Mouse (Mus musculus) left cerebral cortex, adult 2 months (tissue): Measurements from ENCODE around the gene Limk2. TPM values are rescaled to one million over a fixed set of nuclear protein-coding genes. Genes with fewer than 3 reads are reported as not detected.

ENCODE experiments used
- DNase-seq, 2 experiments: peaks; one replicate each; pipeline ENCODE4 v3.0.0; 2021 to 2022; ENCODE audit warnings: low spot score in 2 of 2, mixed read lengths in 1 of 2; ENCODE audit errors: extremely low spot score in 1 of 2
- H3K27ac ChIP-seq: fragments of 200-600 bp; 2 replicates; pipeline ENCODE4 v1.8.1; 2022
- H3K4me3 ChIP-seq: fragments of 200-600 bp; 2 replicates; pipeline ENCODE4 v1.8.1; 2022
- CTCF ChIP-seq: fragments of 200-600 bp; IDR thresholded peaks from 2 replicates; pipeline ENCODE4 v1.8.1; 2022; ENCODE audit warnings: antibody characterized with exemption, mild to moderate bottlenecking, moderate library complexity
- intact Hi-C: fragments of 180-260 bp; cut with DNase I; formaldehyde crosslinking; loops from one replicate; pipeline ENCODE4 v1.15.1; 2025
- total RNA-seq, 2 experiments: library from RNA; stranded (reverse); gene quantifications; 2 replicates each; pipeline ENCODE4 v1.2.3; 2021

Limk2 gene
- total RNA-seq, 2 experiments from 2014 or later: 97.5 to 109 TPM

DNA sequence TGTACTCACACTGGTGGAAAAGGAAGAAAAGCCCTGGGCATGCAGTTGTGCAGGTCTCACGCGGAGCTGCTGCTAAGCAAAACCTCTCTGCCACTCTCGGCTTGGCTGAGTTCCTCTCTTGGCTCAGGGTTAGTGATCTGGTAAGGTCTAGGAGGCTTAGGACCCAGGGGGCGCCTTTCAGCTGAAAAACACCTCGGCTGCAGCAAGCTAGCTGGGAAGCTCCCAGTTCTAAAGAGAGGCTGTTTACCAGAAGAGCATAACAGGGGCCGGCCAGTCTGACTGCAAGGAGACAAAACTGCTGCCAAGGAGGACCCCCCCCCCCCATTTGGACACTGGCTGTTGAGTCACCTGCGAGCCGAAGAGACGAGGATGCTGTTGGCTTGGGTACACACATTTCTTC is 78.4 kb downstream of the Limk2 start:
- peak overlapping the region; percentile 91 for H3K27ac ChIP-seq
- intact Hi-C loops: loop anchor here (2.0 kb wide), 1 partner anchor 40 kb away; no protein-coding TSS in a partner anchor
- peak; percentile 80 to 85 for DNase-seq
- peak overlapping the region; percentile 82 for H3K4me3 ChIP-seq
- peak; percentile 51 for TF ChIP-seq CTCF

DNA sequence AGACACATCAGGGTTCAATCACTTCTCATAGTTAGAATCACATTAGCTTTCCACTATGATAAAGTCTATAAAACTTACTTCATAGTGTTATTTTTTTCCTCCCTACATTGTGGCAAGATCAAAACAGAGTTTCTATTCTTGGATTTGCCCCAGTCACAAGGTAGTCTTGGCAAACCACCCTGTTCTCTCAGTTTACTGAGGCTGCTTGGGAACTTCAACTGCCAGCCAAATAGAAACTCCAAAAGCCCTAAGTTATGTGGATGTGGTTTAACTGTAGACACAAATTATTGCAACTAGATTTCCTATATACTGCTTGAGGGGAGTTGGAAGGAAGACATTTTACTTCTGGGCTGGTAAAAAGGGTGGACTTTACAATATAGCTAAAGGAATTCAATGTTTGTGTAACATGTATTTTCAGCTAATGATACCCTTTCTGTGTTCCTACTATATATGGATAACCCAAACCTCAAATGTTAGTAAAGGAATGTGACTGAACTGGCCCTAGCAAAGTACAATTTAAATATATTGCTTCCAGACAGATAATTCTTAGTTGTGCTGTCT is 79.0 kb downstream of the Limk2 start, which contains the start of gene Pik3ip1:
Gene Pik3ip1 (plus strand): TSS at position 511 of the 561 bp plus-strand sequence.
- intact Hi-C loops: loop anchor here (2.0 kb wide), 1 partner anchor 39 kb away; no protein-coding TSS in a partner anchor
- TF ChIP-seq CTCF: no peak
- H3K4me3 ChIP-seq: peak within 1 kb of the TSS; percentile 82
- peak within 1 kb of the TSS; percentile 91 for H3K27ac ChIP-seq
- no peak for DNase-seq

DNA sequence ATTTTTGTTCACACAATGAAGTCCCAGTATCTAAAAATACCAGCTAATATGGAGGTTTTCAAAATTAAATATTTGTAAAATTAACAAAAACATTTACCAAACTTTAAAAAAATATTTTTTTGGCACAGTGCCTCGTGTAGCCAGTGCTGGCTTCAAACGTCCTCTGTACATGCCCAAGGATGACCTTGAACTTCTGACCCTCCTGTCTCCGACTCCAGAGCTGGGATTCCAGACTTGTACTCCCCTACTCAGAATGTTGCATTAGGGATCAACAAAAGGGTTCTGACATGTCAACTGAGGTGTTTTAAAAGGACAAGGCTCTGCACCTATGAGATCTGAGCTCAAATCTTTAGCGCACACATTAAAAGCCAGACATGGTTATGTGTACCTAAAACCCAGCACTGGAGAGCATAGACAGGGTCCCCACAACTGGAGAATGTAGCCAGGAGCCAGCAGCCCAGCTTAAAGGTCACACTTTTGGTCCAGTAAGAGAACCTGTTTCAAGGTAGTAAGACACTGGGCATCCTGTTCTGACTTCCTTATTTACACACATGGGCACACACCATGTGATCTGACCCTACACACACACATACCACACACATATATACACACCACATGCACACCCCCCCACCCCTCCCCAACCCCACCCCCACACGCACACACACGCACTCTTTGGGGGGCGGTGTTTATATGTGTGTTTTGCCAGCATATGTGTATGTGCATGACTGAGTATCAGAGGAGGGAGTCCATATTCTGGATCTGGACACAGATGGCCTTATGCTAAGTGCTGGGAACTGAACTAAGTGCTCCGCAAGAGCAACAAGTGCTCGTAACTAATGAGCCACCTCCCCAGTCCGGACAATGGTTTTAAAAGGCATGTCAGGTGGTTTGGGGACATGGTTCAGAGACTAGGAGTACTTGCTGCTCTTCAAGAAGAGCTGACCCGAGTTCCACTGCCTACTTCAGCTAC is 79.9 kb downstream of the Limk2 start:
- no peak for DNase-seq
- H3K27ac ChIP-seq: no peak overlapping the region; the same call in 1 of the 2 replicates
- no peak overlapping the region for H3K4me3 ChIP-seq
- intact Hi-C loops: no loop called here
- TF ChIP-seq CTCF: no peak

DNA sequence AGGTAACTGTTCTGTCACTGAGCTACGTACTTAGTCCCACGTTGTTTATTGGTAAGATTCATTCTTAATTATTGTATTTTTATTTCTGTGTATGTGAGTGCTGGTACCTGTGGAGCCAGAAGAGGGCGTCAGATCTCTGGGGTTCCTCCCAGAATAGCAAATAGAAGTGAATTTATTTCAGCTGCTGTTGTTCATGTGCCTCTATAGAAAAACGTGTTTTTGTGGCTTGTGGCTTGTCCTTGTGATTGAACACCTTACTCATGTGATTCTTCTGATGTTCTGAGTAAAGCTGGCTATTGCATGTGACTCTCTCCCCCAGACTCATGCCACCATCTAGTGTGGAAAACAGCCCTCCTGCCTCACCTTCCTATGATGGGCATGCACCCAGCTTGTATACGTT is 80.7 kb downstream of the Limk2 start:
- intact Hi-C loops: no loop called here
- H3K4me3 ChIP-seq: no peak overlapping the region
- H3K27ac ChIP-seq: no peak overlapping the region
- TF ChIP-seq CTCF: no peak; the same call in 1 of the 2 replicates
- DNase-seq: no peak

DNA sequence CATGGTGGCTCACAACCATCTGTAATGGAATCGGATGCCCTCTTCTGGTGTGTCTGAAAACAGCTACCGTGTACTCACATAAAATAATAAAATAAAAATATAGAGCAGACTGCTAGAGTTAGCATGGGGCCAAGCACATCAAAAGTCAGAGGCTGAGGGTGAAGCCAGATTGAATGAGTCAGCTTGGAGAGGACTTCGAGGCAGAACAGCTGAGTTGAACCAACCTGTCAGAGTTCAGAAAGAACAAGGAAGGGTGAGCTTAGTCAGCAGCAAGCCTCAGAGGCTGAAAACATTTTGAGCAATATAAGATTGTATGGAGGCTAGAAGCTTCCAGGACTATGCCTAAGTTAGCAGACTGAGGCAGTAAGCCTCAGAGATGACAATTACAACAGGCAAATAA is 90.7 kb downstream of the Limk2 start:
- no peak for TF ChIP-seq CTCF
- H3K27ac ChIP-seq: no peak overlapping the region
- intact Hi-C loops: no loop called here

GRCm38 (mm10) chr11:3314148-3314547 is 94.8 kb downstream of the Limk2 start:
- DNase-seq: peak; percentile 48 to 51
- TF ChIP-seq CTCF: peak; percentile 75
- Histone ChIP-seq H3K4me3 (no peak overlapping the region), H3K27ac (no peak overlapping the region)
- intact Hi-C loops: loop anchor here (2.0 kb wide), 1 partner anchor 23 kb away; no protein-coding TSS in a partner anchor

More for the DNA sequence above, 90.7 kb downstream of the Limk2 start:
- no peak for DNase-seq
- H3K4me3 ChIP-seq: no peak overlapping the region

DNA sequence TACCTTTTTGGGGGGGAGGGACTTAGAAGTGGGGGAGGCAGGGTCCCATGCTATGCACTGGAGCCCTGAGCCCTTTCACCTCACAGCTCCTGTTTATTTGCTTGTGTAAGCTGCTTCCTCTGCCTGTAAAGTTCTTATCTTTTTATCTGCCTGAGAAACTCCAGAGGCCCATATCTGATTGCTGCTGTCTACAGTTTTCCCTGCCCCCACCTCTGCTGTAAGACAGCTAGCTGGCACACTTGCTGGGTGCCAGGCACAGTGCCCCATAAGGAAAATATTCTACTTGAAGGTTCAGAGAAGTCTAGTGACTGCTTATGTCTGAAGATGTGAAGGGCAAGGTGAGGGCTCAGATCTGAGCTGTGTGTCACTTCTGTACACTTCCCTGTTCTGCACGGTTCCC is 95.7 kb downstream of the Limk2 start:
- intact Hi-C loops: no loop called here
- no peak for DNase-seq
- no peak for TF ChIP-seq CTCF
- H3K27ac ChIP-seq: no peak overlapping the region
- no peak overlapping the region for H3K4me3 ChIP-seq

DNA sequence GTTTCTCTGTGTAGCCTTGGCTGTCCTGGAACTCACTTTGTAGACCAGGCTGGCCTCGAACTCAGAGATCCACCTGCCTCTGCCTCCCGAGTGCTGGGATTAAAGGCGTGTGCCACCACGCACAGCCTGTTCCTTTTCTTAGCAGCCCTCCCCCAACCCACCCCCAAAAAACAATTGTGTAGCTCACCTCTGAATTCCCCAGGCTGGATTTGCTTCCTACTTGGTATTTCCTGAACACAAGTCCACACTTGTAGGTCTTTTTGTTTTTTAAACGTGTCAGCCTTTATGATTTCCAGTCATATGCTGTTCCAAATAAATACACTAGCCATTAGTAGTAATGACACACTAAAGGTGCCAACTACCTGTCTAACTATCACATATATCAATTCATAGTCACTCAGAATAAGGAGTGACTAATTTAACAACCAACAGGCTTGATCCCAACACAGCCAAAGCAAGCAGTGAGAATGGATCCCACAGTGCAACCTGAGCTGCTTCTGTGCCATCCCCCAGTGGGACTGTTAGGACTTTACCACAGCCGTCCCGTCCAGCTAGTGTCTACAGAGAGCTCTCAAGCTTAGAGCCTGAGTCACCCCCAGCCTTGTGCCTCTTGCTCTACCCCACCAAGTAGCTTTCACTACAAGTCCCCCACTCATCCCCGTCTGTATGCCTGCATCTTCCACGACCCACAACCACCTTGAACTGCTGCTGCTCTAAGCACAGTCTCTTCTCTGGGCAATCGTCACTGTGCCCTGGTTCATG is 97.2 kb downstream of the Limk2 start:
- intact Hi-C loops: no loop called here
- no peak for DNase-seq
- no peak overlapping the region for H3K4me3 ChIP-seq
- TF ChIP-seq CTCF: no peak
- H3K27ac ChIP-seq: no peak overlapping the region

- no peak for DNase-seq
- TF ChIP-seq CTCF: no peak
- no peak overlapping the region for H3K27ac ChIP-seq
- H3K4me3 ChIP-seq: no peak overlapping the region
- intact Hi-C loops: no loop called here
These were observed 98.0 kb downstream of the Limk2 start for GRCm38 (mm10) chr11:3310789-3311585.

- H3K27ac ChIP-seq: no peak overlapping the region
- no peak for TF ChIP-seq CTCF
- no peak for DNase-seq
- no peak overlapping the region for H3K4me3 ChIP-seq
- intact Hi-C loops: no loop called here
These were observed 99.1 kb downstream of the Limk2 start for GRCm38 (mm10) chr11:3309884-3310283.

- DNase-seq: no peak
- intact Hi-C loops: no loop called here
- no peak overlapping the region for H3K27ac ChIP-seq
- no peak for TF ChIP-seq CTCF
- H3K4me3 ChIP-seq: no peak overlapping the region
These were observed 101.1 kb downstream of the Limk2 start for GRCm38 (mm10) chr11:3307875-3308274.
